Mouse (Mus musculus): ENCODE results near the gene Tktl1. TPM values are rescaled to one million over a fixed set of nuclear protein-coding genes. Genes with fewer than 3 reads are reported as not detected.
"Not testable (repeated sequence)": the region's sequence is repeated elsewhere in the genome, so short reads cannot be mapped to it uniquely, and the experiment has no call there.

Tktl1 gene
- total RNA-seq (2021), result not detected

GRCm38 (mm10) chrX:74176959-74177358, at the start of gene Tktl1:
Tktl1 (plus strand) TSS chrX:74177259.
- DNase-seq, result no peak
- intact Hi-C loops (cut with DNase I), result no loop called here

- intact Hi-C loops (cut with DNase I); DNase-seq: not testable (repeated sequence)
Measured at GRCm38 (mm10) chrX:74135263-74135662, 41.8 kb upstream of the Tktl1 start, which contains the start of gene Mecp2. Mecp2 (minus strand) TSS chrX:74135363.

GRCm38 (mm10) chrX:74167738-74168137, 9.3 kb upstream of the Tktl1 start, which contains the start of gene Tex28:
Tex28 (minus strand) TSS chrX:74167838.
- no peak for DNase-seq
- intact Hi-C loops (cut with DNase I), result no loop called here

GRCm38 (mm10) chrX:74203556-74203955, 26.5 kb downstream of the Tktl1 start:
- intact Hi-C loops (cut with DNase I), result no loop called here
- no peak for DNase-seq

GRCm38 (mm10) chrX:74218496-74218895, 41.4 kb downstream of the Tktl1 start:
- no peak for DNase-seq
- intact Hi-C loops (cut with DNase I), result no loop called here

GRCm38 (mm10) chrX:74219449-74219848, 42.4 kb downstream of the Tktl1 start:
- no peak for DNase-seq
- intact Hi-C loops (cut with DNase I), result no loop called here

GRCm38 (mm10) chrX:74220099-74220498, 43.0 kb downstream of the Tktl1 start:
- intact Hi-C loops (cut with DNase I); DNase-seq: not testable (repeated sequence)

- no peak for DNase-seq
- intact Hi-C loops (cut with DNase I), result loop anchor here (10.0 kb wide), 1 partner anchor 275 kb away; no protein-coding TSS in a partner anchor
Measured at GRCm38 (mm10) chrX:74230038-74230437, 53.0 kb downstream of the Tktl1 start.

GRCm38 (mm10) chrX:74233196-74233595, 56.1 kb downstream of the Tktl1 start:
- intact Hi-C loops (cut with DNase I), result loop anchor here (10.0 kb wide), 1 partner anchor 278 kb away; no protein-coding TSS in a partner anchor
- DNase-seq, result no peak

- intact Hi-C loops (cut with DNase I), result loop anchor here (10.0 kb wide), 1 partner anchor 126 kb away; no protein-coding TSS in a partner anchor
Measured at GRCm38 (mm10) chrX:74240332-74240731, 63.3 kb downstream of the Tktl1 start.

GRCm38 (mm10) chrX:74243396-74243795, 66.3 kb downstream of the Tktl1 start:
- intact Hi-C loops (cut with DNase I), result loop anchor here (10.0 kb wide), 1 partner anchor 129 kb away; no protein-coding TSS in a partner anchor
- no peak for DNase-seq

More at GRCm38 (mm10) chrX:74240332-74240731, 63.3 kb downstream of the Tktl1 start:
- DNase-seq, result no peak

- intact Hi-C loops (cut with DNase I), result loop anchor here (10.0 kb wide), 1 partner anchor 129 kb away; no protein-coding TSS in a partner anchor
- no peak for DNase-seq
Measured at GRCm38 (mm10) chrX:74243807-74244206, 66.7 kb downstream of the Tktl1 start.

- intact Hi-C loops (cut with DNase I), result loop anchor here (5.0 to 10.0 kb wide), 2 partner anchors 130 to 168 kb away; no protein-coding TSS in a partner anchor
- DNase-seq, result peak; percentile 48
Measured at GRCm38 (mm10) chrX:74244614-74245083, 67.6 kb downstream of the Tktl1 start.

- no peak for DNase-seq
- intact Hi-C loops (cut with DNase I), result loop anchor here (5.0 to 10.0 kb wide), 2 partner anchors 130 to 167 kb away; no protein-coding TSS in a partner anchor
Measured at GRCm38 (mm10) chrX:74245107-74245506, 68.0 kb downstream of the Tktl1 start.

- intact Hi-C loops (cut with DNase I), result loop anchor here (5.0 to 10.0 kb wide), 2 partner anchors 131 to 167 kb away; no protein-coding TSS in a partner anchor
- DNase-seq, result peak; percentile 88
Measured at GRCm38 (mm10) chrX:74245687-74246086, 68.6 kb downstream of the Tktl1 start.

- peak; percentile 88 for DNase-seq
- intact Hi-C loops (cut with DNase I), result loop anchor here (5.0 to 10.0 kb wide), 2 partner anchors 131 to 166 kb away; no protein-coding TSS in a partner anchor
Measured at GRCm38 (mm10) chrX:74246213-74246681, 69.2 kb downstream of the Tktl1 start.

- no peak for DNase-seq
- intact Hi-C loops (cut with DNase I), result loop anchor here (5.0 to 10.0 kb wide), 2 partner anchors 132 to 166 kb away; no protein-coding TSS in a partner anchor
Measured at GRCm38 (mm10) chrX:74246693-74247092, 69.6 kb downstream of the Tktl1 start.

GRCm38 (mm10) chrX:74248651-74249050, 71.6 kb downstream of the Tktl1 start:
- intact Hi-C loops (cut with DNase I), result loop anchor here (5.0 to 10.0 kb wide), 2 partner anchors 134 to 164 kb away; no protein-coding TSS in a partner anchor
- peak; percentile 63 for DNase-seq

GRCm38 (mm10) chrX:74249615-74250014, 72.6 kb downstream of the Tktl1 start, which contains the start of gene Flna:
Flna (minus strand) TSS chrX:74249820.
- intact Hi-C loops (cut with DNase I), result loop anchor here (5.0 to 10.0 kb wide), 2 partner anchors 135 to 163 kb away; no protein-coding TSS in a partner anchor
- DNase-seq, result peak; percentile 54

- intact Hi-C loops (cut with DNase I), result no loop called here
- DNase-seq, result peak; percentile 89
Measured at GRCm38 (mm10) chrX:74254153-74254887, 77.3 kb downstream of the Tktl1 start, which contains the start of gene Emd. Emd (plus strand) TSS chrX:74254687.
